Mouse (Mus musculus) stomach, postnatal 0 days (tissue): ENCODE measurements around the gene Pgm5. TPM values are rescaled to one million over a fixed set of nuclear protein-coding genes. Genes with fewer than 3 reads are reported as not detected.

Experiments used
- ATAC-seq: fragments of 200-750 bp; cut with Nextera tagmentation; 2 replicates; pipeline ENCODE4 v1.8.0; 2017; ENCODE audit not compliant: low FRiP score, low TSS enrichment
- DNase-seq: peaks from one replicate; pipeline ENCODE4 v3.0.0-alpha.2; 2016; ENCODE audit warnings: low spot score
- H3K27ac ChIP-seq: fragments of 300-500 bp; sonication (generic); replicated peaks from 2 replicates; pipeline ENCODE4 v1.5.1; 2014; ENCODE audit warnings: mild to moderate bottlenecking, control low read depth
- H3K27me3 ChIP-seq: fragments of 300-500 bp; sonication (generic); 2 replicates; pipeline ENCODE4 v1.6.1; 2014; ENCODE audit warnings: low read length; ENCODE audit not compliant: control insufficient read depth, insufficient read depth
- H3K36me3 ChIP-seq: fragments of 300-500 bp; sonication (generic); 2 replicates; pipeline ENCODE4 v1.6.1; 2014; ENCODE audit warnings: low read length, mixed read lengths; ENCODE audit not compliant: control insufficient read depth, insufficient read depth
- H3K4me1 ChIP-seq: fragments of 300-500 bp; sonication (generic); replicated peaks from 2 replicates; pipeline ENCODE4 v1.6.1; 2014; ENCODE audit warnings: antibody characterized with exemption; ENCODE audit not compliant: control insufficient read depth, insufficient read depth
- H3K4me2 ChIP-seq: fragments of 300-500 bp; sonication (generic); replicated peaks from 2 replicates; pipeline ENCODE4 v1.6.1; 2014; ENCODE audit warnings: low read depth, mild to moderate bottlenecking, control low read depth, moderate library complexity
- H3K4me3 ChIP-seq: fragments of 300-500 bp; sonication (generic); 2 replicates; pipeline ENCODE4 v1.5.1; 2014; ENCODE audit warnings: low read depth, low read length, control low read depth
- H3K9ac ChIP-seq: fragments of 300-500 bp; sonication (generic); 2 replicates; pipeline ENCODE4 v1.6.1; 2014; ENCODE audit warnings: mild to moderate bottlenecking, low read length, control low read depth, mixed read lengths
- H3K9me3 ChIP-seq: fragments of 300-500 bp; sonication (generic); 2 replicates; pipeline ENCODE4 v1.6.1; 2016; ENCODE audit warnings: low read length; ENCODE audit not compliant: control insufficient read depth
- CTCF ChIP-seq: IDR thresholded peaks from 2 replicates; pipeline ENCODE4 v1.5.1; 2016; ENCODE audit warnings: antibody characterized with exemption, low read depth, mild to moderate bottlenecking, moderate library complexity
- EP300 ChIP-seq: optimal IDR thresholded peaks from 2 replicates; pipeline ENCODE3; 2016; ENCODE audit warnings: antibody characterized with exemption
- WGBS: fragments of 180-500 bp; shearing (Covaris S2); extraction: QIAGEN DNeasy Blood & Tissue Kit; methylation state at CpG from one replicate; pipeline ENCODE4 v1.1.7; 2014; 5-methylcytosine and 5-hydroxymethylcytosine counted together
- polyA plus RNA-seq: library from polyadenylated mRNA; unstranded; fragments of >200 nt; fragmentation: Nextera tagmentation; extraction: Ambion mirVana; gene quantifications from 2 replicates; pipeline ENCODE4 v1.2.1, GENCODE M21; 2015

Gene Pgm5
- polyA plus RNA-seq, 1 experiment from 2014 or later, result 6.3 TPM

DNA sequence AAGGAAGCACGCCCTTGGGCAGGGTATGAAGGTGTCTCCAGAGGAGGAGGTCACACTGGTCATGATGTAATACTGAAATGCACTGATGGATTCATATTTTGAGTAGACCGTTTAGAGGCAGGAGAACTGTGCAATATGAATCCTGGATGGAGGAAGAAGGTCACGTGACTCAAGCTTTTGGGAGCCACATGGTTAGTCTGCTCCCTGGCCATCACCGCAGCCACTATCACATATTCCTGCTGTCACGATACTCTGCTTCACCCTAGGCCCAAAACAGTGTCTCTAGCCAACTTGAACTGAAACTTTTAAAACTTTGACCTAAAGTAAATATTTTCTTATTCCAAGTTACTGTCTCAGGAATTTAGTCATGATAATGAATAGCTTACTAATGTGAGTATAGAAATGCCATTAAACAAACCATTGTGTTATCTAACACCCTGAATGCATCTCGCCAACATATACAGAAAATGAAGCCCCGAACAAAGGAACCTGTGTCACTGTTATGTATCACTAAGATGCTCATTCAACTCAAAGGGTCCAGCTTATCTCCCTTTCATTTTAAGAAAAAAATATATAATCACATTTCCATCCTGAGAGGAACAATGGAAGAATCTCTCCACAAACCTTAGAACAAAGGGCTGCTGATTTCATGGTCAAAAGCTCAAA is 108.6 kb downstream of the Pgm5 start:
- ATAC-seq, result no peak
- no peak overlapping the region for H3K4me3 ChIP-seq
- TF ChIP-seq EP300 (no peak), CTCF (no peak)
- H3K27me3 ChIP-seq, result no peaks in the 10 kb centered on the region
- H3K9me3 ChIP-seq, result no peaks in the 10 kb centered on the region
- 0 out of 2 replicates have a peak overlapping the region, but pooled peaks have one; percentile 84 for H3K27ac ChIP-seq
- 66% methylated on average over 7 of the region's 7 CpGs for WGBS
- H3K9ac ChIP-seq, result no peak overlapping the region
- no peak for DNase-seq
- H3K4me2 ChIP-seq, result no peak overlapping the region
- no peaks in the 10 kb centered on the region for H3K4me1 ChIP-seq
- H3K36me3 ChIP-seq, result no peaks in the 10 kb centered on the region

DNA sequence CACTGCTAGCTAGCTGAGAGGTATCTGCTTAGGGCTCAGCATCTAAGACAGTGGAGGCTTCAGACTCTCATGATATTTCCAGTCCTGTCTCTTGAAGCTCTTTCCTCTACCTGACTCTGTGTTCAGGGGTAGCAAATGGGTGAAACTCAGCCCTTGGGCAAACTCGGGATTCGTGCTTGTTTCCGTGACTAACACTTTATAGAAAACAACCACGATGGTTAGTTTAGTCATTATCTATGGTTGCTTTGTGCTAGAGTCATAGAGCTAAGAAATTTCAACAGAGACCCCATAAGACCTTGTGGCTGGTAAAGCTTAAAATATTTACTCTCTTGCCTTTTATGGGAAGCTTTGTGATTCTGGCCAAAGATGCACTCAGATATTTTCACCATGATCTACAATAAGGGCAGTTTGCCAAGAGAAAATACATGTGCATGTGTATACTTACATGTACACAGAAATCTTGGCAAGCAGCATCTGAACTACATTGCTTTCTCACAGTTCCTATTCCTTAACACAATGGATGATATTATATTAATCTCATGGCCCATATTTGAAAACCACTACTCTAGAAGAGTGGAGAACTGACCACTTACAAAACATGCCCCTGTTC is 115.3 kb downstream of the Pgm5 start:
- no peak for ATAC-seq
- no peak overlapping the region for H3K4me3 ChIP-seq
- H3K9ac ChIP-seq, result no peak overlapping the region
- H3K4me1 ChIP-seq, result no peaks in the 10 kb centered on the region
- H3K27ac ChIP-seq, result peak overlapping the region; percentile 65
- TF ChIP-seq EP300, result no peak
- TF ChIP-seq CTCF, result no peak
- no peaks in the 10 kb centered on the region for H3K27me3 ChIP-seq
- no peaks in the 10 kb centered on the region for H3K36me3 ChIP-seq
- WGBS, result 53% methylated on average over 4 of the region's 4 CpGs
- H3K4me2 ChIP-seq, result no peak overlapping the region
- DNase-seq, result no peak
- H3K9me3 ChIP-seq, result no peaks in the 10 kb centered on the region

- no peak for DNase-seq
- WGBS, result 74% methylated on average over 6 of the region's 6 CpGs
These were observed 119.0 kb downstream of the Pgm5 start for GRCm38 (mm10) chr19:24742606-24743005.

GRCm38 (mm10) chr19:24738786-24739185 is 122.9 kb downstream of the Pgm5 start:
- ATAC-seq, result no peak
- Histone ChIP-seq H3K4me2 (no peak overlapping the region), H3K4me3 (no peak overlapping the region), H3K4me1 (no peaks in the 10 kb centered on the region), H3K36me3 (no peaks in the 10 kb centered on the region; the same call in 1 of the 2 replicates), H3K27me3 (no peaks in the 10 kb centered on the region), H3K9me3 (no peaks in the 10 kb centered on the region), H3K9ac (no peak overlapping the region), H3K27ac (no peak overlapping the region)
- 83% methylated on average over 3 of the region's 3 CpGs for WGBS
- DNase-seq, result no peak
- TF ChIP-seq EP300 (no peak), CTCF (no peak)

More at GRCm38 (mm10) chr19:24742606-24743005, 119.0 kb downstream of the Pgm5 start:
- Histone ChIP-seq H3K4me3 (no peak overlapping the region), H3K27ac (no peak overlapping the region), H3K4me1 (no peaks in the 10 kb centered on the region), H3K9ac (no peak overlapping the region), H3K4me2 (no peak overlapping the region), H3K9me3 (no peaks in the 10 kb centered on the region), H3K27me3 (no peaks in the 10 kb centered on the region), H3K36me3 (no peaks in the 10 kb centered on the region; the same call in 1 of the 2 replicates)
- TF ChIP-seq EP300 (no peak), CTCF (no peak)
- ATAC-seq, result no peak

GRCm38 (mm10) chr19:24738026-24738425 is 123.6 kb downstream of the Pgm5 start:
- Histone ChIP-seq H3K4me1 (no peaks in the 10 kb centered on the region), H3K4me2 (no peak overlapping the region), H3K9me3 (no peaks in the 10 kb centered on the region), H3K9ac (no peak overlapping the region), H3K27ac (no peak overlapping the region), H3K27me3 (no peaks in the 10 kb centered on the region), H3K4me3 (no peak overlapping the region), H3K36me3 (no peaks in the 10 kb centered on the region; the same call in 1 of the 2 replicates)
- 86% methylated on average over 5 of the region's 5 CpGs for WGBS
- no peak for ATAC-seq
- TF ChIP-seq EP300 (no peak), CTCF (no peak)
- DNase-seq, result no peak
